Mouse (Mus musculus): Measurements from ENCODE around the gene Mettl24. TPM values are rescaled to one million over a fixed set of nuclear protein-coding genes. Genes with fewer than 3 reads are reported as not detected.

Mettl24 gene
- polyA plus RNA-seq, 1 experiment from 2014 or later: 0.97 TPM

DNA sequence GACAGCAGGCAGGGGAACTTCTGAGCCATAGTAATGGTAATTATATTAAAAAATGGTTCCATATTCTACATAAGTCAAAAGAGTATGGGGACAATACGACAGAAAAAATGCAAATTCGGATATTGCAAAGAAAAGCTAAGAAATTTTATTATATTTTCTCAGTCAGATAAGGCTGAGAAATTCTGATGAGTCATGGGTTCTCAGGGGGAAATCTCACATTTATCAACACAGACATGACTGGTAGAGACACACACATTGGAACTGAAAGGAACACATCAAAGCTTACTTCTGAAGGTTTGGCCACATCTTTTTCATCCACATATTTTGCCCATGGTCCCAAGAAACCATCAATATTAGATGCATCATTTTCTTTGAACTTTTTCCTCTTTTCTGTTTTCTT, 167.6 kb downstream of the Mettl24 start:
- H3K36me3 ChIP-seq (ENCODE audit: control insufficient read depth, insufficient read depth, low read length): no peaks in the 10 kb centered on the region
- no peak overlapping the region for H3K27ac ChIP-seq (ENCODE audit: low read depth, low read length)
- H3K4me1 ChIP-seq (replicated peaks; ENCODE audit: control insufficient read depth, insufficient read depth, low read length): no peaks in the 10 kb centered on the region
- no peak for ATAC-seq (ENCODE audit: low FRiP score)
- H3K9ac ChIP-seq (ENCODE audit: low read depth, low read length): no peak overlapping the region
- H3K4me2 ChIP-seq (replicated peaks; ENCODE audit: low read depth, low read length): no peak overlapping the region
- no peaks in the 10 kb centered on the region for H3K27me3 ChIP-seq (ENCODE audit: control insufficient read depth, insufficient read depth, low read length)
- no peaks in the 10 kb centered on the region for H3K9me3 ChIP-seq (ENCODE audit: control insufficient read depth, low read length)
- 89% methylated on average over 2 of the region's 2 CpGs for WGBS
- DNase-seq (ENCODE audit: low spot score): no peak
- H3K4me3 ChIP-seq (ENCODE audit: low read depth, low read length): no peak overlapping the region

DNA sequence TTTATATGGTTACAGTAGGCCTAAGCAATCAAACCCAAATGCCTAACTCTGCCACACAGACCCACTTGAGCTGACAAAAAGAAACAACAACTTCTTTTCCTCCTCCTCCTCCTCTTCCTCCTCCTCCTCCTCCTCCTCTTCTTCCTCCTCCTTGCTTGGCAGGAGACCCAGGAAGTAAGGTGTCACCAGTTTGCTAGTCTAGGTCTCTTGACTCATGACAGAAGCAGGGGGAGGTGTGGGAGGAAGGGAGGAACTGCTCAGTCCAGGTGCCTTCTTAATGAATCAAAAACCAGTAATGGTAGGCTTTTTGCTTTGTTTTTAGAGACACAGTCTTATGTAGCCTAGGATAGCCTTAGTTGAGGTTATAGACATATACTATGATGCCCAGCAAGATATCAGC, 168.1 kb downstream of the Mettl24 start:
- ATAC-seq (ENCODE audit: low FRiP score) (no peak), DNase-seq (ENCODE audit: low spot score) (no peak)
- Histone ChIP-seq H3K4me3 (ENCODE audit: low read depth, low read length) (no peak overlapping the region), H3K4me1 (replicated peaks; ENCODE audit: control insufficient read depth, insufficient read depth, low read length) (no peaks in the 10 kb centered on the region), H3K9ac (ENCODE audit: low read depth, low read length) (no peak overlapping the region), H3K27ac (ENCODE audit: low read depth, low read length) (no peak overlapping the region), H3K9me3 (ENCODE audit: control insufficient read depth, low read length) (no peaks in the 10 kb centered on the region), H3K4me2 (replicated peaks; ENCODE audit: low read depth, low read length) (no peak overlapping the region), H3K36me3 (ENCODE audit: control insufficient read depth, insufficient read depth, low read length) (no peaks in the 10 kb centered on the region), H3K27me3 (ENCODE audit: control insufficient read depth, insufficient read depth, low read length) (no peaks in the 10 kb centered on the region)

DNA sequence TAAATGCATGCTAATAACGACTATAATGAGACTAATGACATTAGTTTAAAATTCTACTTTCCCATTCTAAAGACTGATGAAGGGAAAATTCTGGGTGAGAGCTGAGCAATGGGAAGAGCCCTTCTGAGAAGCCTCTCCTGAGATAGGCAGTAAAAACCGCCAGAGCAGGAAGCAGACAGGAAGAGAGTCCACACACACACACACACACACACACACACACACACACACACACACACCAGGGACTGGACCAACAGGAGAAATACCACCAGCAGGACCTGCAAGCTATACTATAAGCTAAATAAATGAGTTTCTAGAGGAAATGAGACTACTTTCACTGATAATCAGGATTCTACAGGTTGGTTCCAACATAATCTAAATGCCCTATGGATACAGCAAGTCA, 172.5 kb downstream of the Mettl24 start:
- no peaks in the 10 kb centered on the region for H3K36me3 ChIP-seq (ENCODE audit: control insufficient read depth, insufficient read depth, low read length)
- H3K9ac ChIP-seq (ENCODE audit: low read depth, low read length): no peak overlapping the region
- no peaks in the 10 kb centered on the region for H3K27me3 ChIP-seq (ENCODE audit: control insufficient read depth, insufficient read depth, low read length)
- no peaks in the 10 kb centered on the region for H3K4me1 ChIP-seq (replicated peaks; ENCODE audit: control insufficient read depth, insufficient read depth, low read length)
- no peaks in the 10 kb centered on the region for H3K9me3 ChIP-seq (ENCODE audit: control insufficient read depth, low read length)
- ATAC-seq (ENCODE audit: low FRiP score): no peak
- 76% methylated on average over 2 of the region's 2 CpGs for WGBS
- no peak overlapping the region for H3K4me2 ChIP-seq (replicated peaks; ENCODE audit: low read depth, low read length)
- H3K27ac ChIP-seq (ENCODE audit: low read depth, low read length): no peak overlapping the region
- DNase-seq (ENCODE audit: low spot score): no peak
- H3K4me3 ChIP-seq (ENCODE audit: low read depth, low read length): no peak overlapping the region

DNA sequence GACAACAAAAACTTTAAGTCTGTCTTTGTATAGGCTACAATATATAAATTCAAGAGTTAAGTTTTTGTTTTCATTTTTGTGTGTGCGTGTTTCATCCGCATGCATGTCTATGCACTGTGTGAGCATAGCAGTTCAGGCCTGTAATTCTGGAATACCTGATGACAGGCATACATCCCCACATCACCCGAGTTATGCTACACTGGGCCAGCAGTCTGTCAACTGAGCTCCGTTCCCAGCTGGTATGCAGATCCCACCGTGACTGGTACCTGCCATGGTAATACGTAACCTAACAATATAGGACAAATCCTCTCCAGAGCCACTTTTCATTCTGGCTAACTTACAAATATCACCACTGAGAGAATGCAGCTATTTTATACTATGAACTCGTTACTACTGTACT, 173.6 kb downstream of the Mettl24 start:
- no peaks in the 10 kb centered on the region for H3K36me3 ChIP-seq (ENCODE audit: control insufficient read depth, insufficient read depth, low read length)
- WGBS: 90% methylated on average over 7 of the region's 7 CpGs
- no peak overlapping the region for H3K27ac ChIP-seq (ENCODE audit: low read depth, low read length)
- no peak overlapping the region for H3K9ac ChIP-seq (ENCODE audit: low read depth, low read length)
- no peaks in the 10 kb centered on the region for H3K9me3 ChIP-seq (ENCODE audit: control insufficient read depth, low read length)
- no peaks in the 10 kb centered on the region for H3K4me1 ChIP-seq (replicated peaks; ENCODE audit: control insufficient read depth, insufficient read depth, low read length)
- H3K27me3 ChIP-seq (ENCODE audit: control insufficient read depth, insufficient read depth, low read length): no peaks in the 10 kb centered on the region
- no peak for DNase-seq (ENCODE audit: low spot score)
- H3K4me3 ChIP-seq (ENCODE audit: low read depth, low read length): no peak overlapping the region
- no peak overlapping the region for H3K4me2 ChIP-seq (replicated peaks; ENCODE audit: low read depth, low read length)
- no peak for ATAC-seq (ENCODE audit: low FRiP score)

DNA sequence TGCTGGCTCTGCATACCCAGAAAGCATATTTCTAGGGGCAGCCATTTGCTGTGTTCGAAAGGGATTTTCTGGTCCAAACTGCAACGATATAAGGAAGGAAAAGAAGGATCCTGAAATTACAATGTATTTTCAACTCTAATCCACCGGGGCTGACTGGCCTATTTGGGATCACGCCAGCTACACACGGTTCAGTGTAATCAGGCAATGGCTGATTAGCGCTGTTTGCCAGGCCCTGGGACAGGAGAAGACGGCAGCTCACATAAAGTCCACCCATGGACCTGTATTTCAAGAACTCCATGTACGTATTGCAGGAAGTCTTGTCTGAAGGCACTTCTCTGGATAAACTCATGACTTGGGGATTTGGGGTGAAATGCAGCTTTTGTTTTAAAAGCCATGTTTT, 174.5 kb downstream of the Mettl24 start:
- Histone ChIP-seq H3K36me3 (ENCODE audit: control insufficient read depth, insufficient read depth, low read length) (no peaks in the 10 kb centered on the region), H3K4me1 (replicated peaks; ENCODE audit: control insufficient read depth, insufficient read depth, low read length) (no peaks in the 10 kb centered on the region), H3K9ac (ENCODE audit: low read depth, low read length) (no peak overlapping the region), H3K4me2 (replicated peaks; ENCODE audit: low read depth, low read length) (no peak overlapping the region), H3K27ac (ENCODE audit: low read depth, low read length) (no peak overlapping the region), H3K4me3 (ENCODE audit: low read depth, low read length) (no peak overlapping the region), H3K9me3 (ENCODE audit: control insufficient read depth, low read length) (no peaks in the 10 kb centered on the region), H3K27me3 (ENCODE audit: control insufficient read depth, insufficient read depth, low read length) (no peaks in the 10 kb centered on the region)
- ATAC-seq (ENCODE audit: low FRiP score) (no peak), DNase-seq (ENCODE audit: low spot score) (no peak)
- WGBS: 93% methylated on average over 8 of the region's 8 CpGs

Other genes starting within 250 kb of the Mettl24 start
- not detected in 2 replicates for gene Slc22a16, start 112.9 kb upstream of the Mettl24 start, polyA plus RNA-seq (2014; fragmentation: Nextera tagmentation; extraction: Ambion mirVana)
- 0.17 and 0.57 TPM in 2 replicates for gene Ddo, start 53.3 kb upstream of the Mettl24 start, polyA plus RNA-seq (2014; fragmentation: Nextera tagmentation; extraction: Ambion mirVana)
- gene Cdc40, start 200.0 kb downstream of the Mettl24 start, polyA plus RNA-seq (2014; fragmentation: Nextera tagmentation; extraction: Ambion mirVana): 32.4 and 37.5 TPM in 2 replicates
- gene Wasf1, start 200.2 kb downstream of the Mettl24 start, polyA plus RNA-seq (2014; fragmentation: Nextera tagmentation; extraction: Ambion mirVana): 43.0 and 43.8 TPM in 2 replicates

Measured in hindbrain, embryonic 11.5 days (tissue).